Mouse (Mus musculus) bone marrow macrophage, adult 2 months (primary cell): Measurements from ENCODE around the gene Rhbg.

ENCODE experiments used
- CTCF ChIP-seq: IDR thresholded peaks from 2 replicates; pipeline ENCODE4 v1.5.1; 2012; ENCODE audit warnings: low read depth, mild to moderate bottlenecking, low read length, moderate library complexity
- POLR2A ChIP-seq: IDR thresholded peaks from 2 replicates; pipeline ENCODE4 v1.6.1; 2012; ENCODE audit warnings: mild to moderate bottlenecking, low read depth, low read length, borderline replicate concordance

GRCm38 (mm10) chr3:88232851-88233649, 21.5 kb downstream of the Rhbg start:
- TF ChIP-seq POLR2A = no peak
- TF ChIP-seq CTCF = no peak
